Comparison of ENCODE assay signal across 16 mouse cellular contexts in the genomic region with DNA sequence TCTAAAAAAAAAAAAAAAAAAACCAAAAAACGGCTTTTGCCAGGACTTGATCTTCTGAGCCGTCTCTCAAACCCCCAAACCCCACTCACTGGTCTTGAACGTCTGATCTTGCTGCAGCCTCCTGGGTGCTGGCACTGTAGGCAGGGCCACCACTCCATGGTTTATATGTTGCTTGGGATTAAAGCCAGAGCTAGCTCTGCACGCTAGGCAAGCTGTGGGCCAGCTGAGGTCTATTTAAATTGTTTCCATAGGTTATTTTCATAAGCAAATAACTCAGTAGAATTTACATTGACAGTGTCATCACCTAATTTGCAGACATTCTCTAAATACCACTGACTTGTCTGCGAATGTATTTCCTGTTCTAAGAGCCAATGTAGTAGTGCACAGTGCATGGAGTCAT. TPM values are rescaled to one million over a fixed set of nuclear protein-coding genes. Genes with fewer than 3 reads are reported as not detected.
A peak's percentile ranks its signal among the peaks of the same experiment; 100 is the strongest.
DNase-seq lines count a peak whose midpoint lies in the region; ATAC-seq and TF ChIP-seq lines count a peak whose summit lies in the region.
"Had no signal": no experiment of that assay in that cellular context is flagged by ENCODE, and none has a peak within 500 bp of the region (broad histone marks: within the 10 kb centered on the region; RNA-seq: fewer than 3 reads in every experiment).

No protein-coding gene starts in this region.

- H3K4me2 ChIP-seq in embryonic facial prominence, embryonic 14.5 days (ENCODE audit: low read depth, low read length) = no peak overlapping the region
- no peak overlapping the region for H3K4me2 ChIP-seq in lung, embryonic 14.5 days
- no peak overlapping the region for H3K4me2 ChIP-seq in neural tube, embryonic 15.5 days
- H3K4me2 ChIP-seq: forebrain, embryonic 15.5 days; heart, embryonic 13.5 days; hindbrain, embryonic 15.5 days had no signal

- no peaks in the 10 kb centered on the region for H3K36me3 ChIP-seq in embryonic facial prominence, embryonic 14.5 days (ENCODE audit: control insufficient read depth, insufficient read depth, low read length)
- peaks cover 10% of the 10 kb centered on the region; the same call in 1 of the 2 replicates for H3K36me3 ChIP-seq in embryonic facial prominence, embryonic 10.5 days (replicated peaks)
- H3K36me3 ChIP-seq in lung, embryonic 14.5 days (ENCODE audit: insufficient read depth) = no peaks in the 10 kb centered on the region
- H3K36me3 ChIP-seq in neural tube, embryonic 15.5 days = no peaks in the 10 kb centered on the region
- H3K36me3 ChIP-seq: forebrain, embryonic 15.5 days; heart, embryonic 13.5 days; hindbrain, embryonic 15.5 days had no signal

- 25% methylated on average over 5 of the region's 5 CpGs for WGBS in cerebellum, adult 2 months
- WGBS in embryonic facial prominence, embryonic 14.5 days = 45% methylated on average over 5 of the region's 5 CpGs
- WGBS in embryonic facial prominence, embryonic 10.5 days = 77% methylated on average over 5 of the region's 5 CpGs
- WGBS in lung, embryonic 14.5 days = 31% methylated on average over 5 of the region's 5 CpGs
- 78% methylated on average over 5 of the region's 5 CpGs for WGBS in neural tube, embryonic 15.5 days

- H3K4me1 ChIP-seq in cerebellum, adult 2 months (ENCODE audit: control insufficient read depth, insufficient read depth, low read length) = peaks cover 35% of the 10 kb centered on the region
- H3K4me1 ChIP-seq in embryonic facial prominence, embryonic 14.5 days (ENCODE audit: control insufficient read depth, insufficient read depth, low read length) = peaks cover 9% of the 10 kb centered on the region; the same call in 1 of the 2 replicates
- H3K4me1 ChIP-seq in embryonic facial prominence, embryonic 10.5 days = peaks cover 12% of the 10 kb centered on the region
- 0 out of 2 replicates have a peak, but pooled peaks cover 4% of the 10 kb centered on the region for H3K4me1 ChIP-seq in lung, embryonic 14.5 days (ENCODE audit: insufficient read depth)
- H3K4me1 ChIP-seq in neural tube, embryonic 15.5 days = peaks cover 5% of the 10 kb centered on the region

- ATAC-seq in embryonic facial prominence, embryonic 14.5 days (ENCODE audit: low read depth) = no peak
- peak; percentile 45; the same call in 1 of the 2 replicates for ATAC-seq in lung, embryonic 14.5 days (ENCODE audit: insufficient read depth)
- ATAC-seq in neural tube, embryonic 15.5 days (ENCODE audit: low FRiP score) = no peak
- ATAC-seq: activated CD4-positive, CD25-positive, alpha-beta regulatory T cell, adult 4 months; forebrain, embryonic 15.5 days; Patski had no signal

- peak overlapping the region; percentile 76 for H3K27ac ChIP-seq in cerebellum, adult 2 months (ENCODE audit: insufficient read depth, low read length)
- no peak overlapping the region for H3K27ac ChIP-seq in embryonic facial prominence, embryonic 14.5 days (replicated peaks; ENCODE audit: low read depth, low read length)
- no peak overlapping the region for H3K27ac ChIP-seq in embryonic facial prominence, embryonic 10.5 days (replicated peaks)
- no peak overlapping the region for H3K27ac ChIP-seq in lung, embryonic 14.5 days (ENCODE audit: low read depth)
- H3K27ac ChIP-seq in neural tube, embryonic 15.5 days (replicated peaks) = no peak overlapping the region
- H3K27ac ChIP-seq: heart, embryonic 13.5 days; hindbrain, embryonic 15.5 days had no signal

- no peak for TF ChIP-seq POLR2A in cerebellum, adult 2 months (IDR thresholded peaks at IDR 0.05; ENCODE audit: borderline replicate concordance, insufficient read depth, low read length)

- H3K9me3 ChIP-seq in embryonic facial prominence, embryonic 14.5 days (ENCODE audit: control insufficient read depth, low read length) = no peaks in the 10 kb centered on the region
- no peaks in the 10 kb centered on the region for H3K9me3 ChIP-seq in embryonic facial prominence, embryonic 10.5 days
- no peaks in the 10 kb centered on the region for H3K9me3 ChIP-seq in lung, embryonic 14.5 days (ENCODE audit: low read depth, low read length)
- no peaks in the 10 kb centered on the region for H3K9me3 ChIP-seq in neural tube, embryonic 15.5 days (replicated peaks)
- H3K9me3 ChIP-seq: forebrain, embryonic 15.5 days; heart, embryonic 13.5 days; hindbrain, embryonic 15.5 days had no signal

- no peaks in the 10 kb centered on the region for H3K27me3 ChIP-seq in cerebellum, adult 2 months (ENCODE audit: control insufficient read depth, insufficient read depth, low read length)
- H3K27me3 ChIP-seq in embryonic facial prominence, embryonic 14.5 days (replicated peaks; ENCODE audit: control insufficient read depth, insufficient read depth, low read length) = no peaks in the 10 kb centered on the region
- H3K27me3 ChIP-seq in embryonic facial prominence, embryonic 10.5 days (replicated peaks; ENCODE audit: low read depth, poor library complexity, severe bottlenecking) = no peaks in the 10 kb centered on the region
- H3K27me3 ChIP-seq in lung, embryonic 14.5 days (ENCODE audit: insufficient read depth, low read length) = 0 out of 2 replicates have a peak, but pooled peaks cover 6% of the 10 kb centered on the region
- H3K27me3 ChIP-seq in neural tube, embryonic 15.5 days (replicated peaks) = 0 out of 2 replicates have a peak, but pooled peaks cover 3% of the 10 kb centered on the region
- H3K27me3 ChIP-seq: forebrain, embryonic 15.5 days; heart, embryonic 13.5 days; Patski had no signal

- H3K9ac ChIP-seq in embryonic facial prominence, embryonic 14.5 days (ENCODE audit: low read depth, low read length) = no peak overlapping the region
- no peak overlapping the region for H3K9ac ChIP-seq in lung, embryonic 14.5 days
- no peak overlapping the region for H3K9ac ChIP-seq in neural tube, embryonic 15.5 days (replicated peaks)
- H3K9ac ChIP-seq: forebrain, embryonic 15.5 days; heart, embryonic 13.5 days; hindbrain, embryonic 15.5 days had no signal

- peak; percentile 30 to 39 for DNase-seq in cerebellum, adult 2 months
- no peak for DNase-seq in cerebellum, postnatal 36 days
- DNase-seq in embryonic facial prominence, embryonic 14.5 days (ENCODE audit: low spot score) = peak; percentile 50
- no peak for DNase-seq in embryonic facial prominence, embryonic 10.5 days (ENCODE audit: low spot score)
- peak; percentile 52 for DNase-seq in lung, embryonic 14.5 days
- DNase-seq in lung, postnatal 4 days = no peak
- DNase-seq: adrenal gland, postnatal 14 days; gastrocnemius, postnatal 36 days; heart, adult 11 months; heart, postnatal 36 days had no signal

- no peak overlapping the region for H3K4me3 ChIP-seq in cerebellum, adult 2 months (replicated peaks; ENCODE audit: insufficient read depth, low read depth, low read length)
- no peak overlapping the region for H3K4me3 ChIP-seq in embryonic facial prominence, embryonic 14.5 days (ENCODE audit: low read depth, low read length)
- no peak overlapping the region for H3K4me3 ChIP-seq in embryonic facial prominence, embryonic 10.5 days
- H3K4me3 ChIP-seq in lung, embryonic 14.5 days (ENCODE audit: low read depth, low read length) = no peak overlapping the region
- H3K4me3 ChIP-seq in neural tube, embryonic 15.5 days (replicated peaks) = no peak overlapping the region
- H3K4me3 ChIP-seq: forebrain, embryonic 15.5 days; heart, embryonic 13.5 days; hindbrain, embryonic 15.5 days had no signal

- no peak for TF ChIP-seq CTCF in cerebellum, adult 2 months (IDR thresholded peaks at IDR 0.05; ENCODE audit: borderline replicate concordance, insufficient read depth, low read depth, low read length)
- no peak for TF ChIP-seq CTCF in lung, embryonic 14.5 days (IDR thresholded peaks at IDR 0.05; ENCODE audit: low read depth)

RNA-seq across cellular contexts. Expression of gene Ak4, which starts 6.0 kb away (rescaled TPM):
- 56.6 and 76.5 TPM in 2 replicates for polyA plus RNA-seq in cerebellum, adult 2 months (2012; rRNA removed)
- 5.0 and 6.7 TPM in 2 replicates for polyA plus RNA-seq in embryonic facial prominence, embryonic 14.5 days (2014; fragmentation: Nextera tagmentation; extraction: Ambion mirVana)
- 25.0 and 32.2 TPM in 2 replicates for polyA plus RNA-seq in embryonic facial prominence, embryonic 10.5 days (2016; fragmentation: Nextera tagmentation; extraction: Ambion mirVana)
- 5.2 and 5.9 TPM in 2 replicates for polyA plus RNA-seq in lung, embryonic 14.5 days (2014; fragmentation: Nextera tagmentation; extraction: Ambion mirVana)
- polyA plus RNA-seq in neural tube, embryonic 15.5 days (2015; fragmentation: Nextera tagmentation; extraction: Ambion mirVana) = 7.4 and 7.8 TPM in 2 replicates

Comparison
In these comparisons a context has a peak if more than half of its experiments do, and no peak if none do; other contexts are left out.
1. DNase-seq: peak in cerebellum, adult 2 months (2 of 2), embryonic facial prominence, embryonic 14.5 days (single experiment) and lung, embryonic 14.5 days (single experiment); none in cerebellum, postnatal 36 days (0 of 2), embryonic facial prominence, embryonic 10.5 days (single experiment) and lung, postnatal 4 days (0 of 2).